Mouse (Mus musculus): ENCODE measurements around the gene Tpm3. TPM values are rescaled to one million over a fixed set of nuclear protein-coding genes. Genes with fewer than 3 reads are reported as not detected.

Gene Tpm3
- total RNA-seq (2021): 100 to 1,000 TPM; 164 to 185 TPM

- no peak for DNase-seq (ENCODE audit: extremely low spot score in 1 of 2, low spot score in 1 of 2)
Observed at GRCm38 (mm10) chr3:90072294-90072693, at the start of gene Tpm3. Gene Tpm3 (plus strand): TSS chr3:90072649.

- no peak for DNase-seq (ENCODE audit: extremely low spot score in 1 of 2, low spot score in 1 of 2)
Observed at GRCm38 (mm10) chr3:90034653-90035052, 37.8 kb upstream of the Tpm3 start.

- no peak for DNase-seq (ENCODE audit: extremely low spot score in 1 of 2, low spot score in 1 of 2)
Observed at GRCm38 (mm10) chr3:90036263-90036662, 36.2 kb upstream of the Tpm3 start.

- DNase-seq (ENCODE audit: extremely low spot score in 1 of 2, low spot score in 1 of 2): no peak
Observed at GRCm38 (mm10) chr3:90049691-90050090, 22.8 kb upstream of the Tpm3 start.

GRCm38 (mm10) chr3:90051441-90052350 lies 20.8 kb upstream of the Tpm3 start, which contains the start of gene 4933434E20Rik:
Gene 4933434E20Rik (plus strand): TSS chr3:90051636.
- peak; percentile 49 to 55 for DNase-seq (ENCODE audit: extremely low spot score in 1 of 2, low spot score in 1 of 2)

- peak; percentile 81 to 83 for DNase-seq (ENCODE audit: extremely low spot score in 1 of 2, low spot score in 1 of 2)
Observed at GRCm38 (mm10) chr3:90052351-90053241, 19.9 kb upstream of the Tpm3 start, which contains the start of gene Ubap2l. Gene Ubap2l (minus strand): TSS chr3:90052628.

GRCm38 (mm10) chr3:90061549-90061948 lies 10.9 kb upstream of the Tpm3 start:
- DNase-seq (ENCODE audit: extremely low spot score in 1 of 2, low spot score in 1 of 2): no peak

GRCm38 (mm10) chr3:90062539-90062938 lies 9.9 kb upstream of the Tpm3 start:
- DNase-seq (ENCODE audit: extremely low spot score in 1 of 2, low spot score in 1 of 2): no peak

- DNase-seq (ENCODE audit: extremely low spot score in 1 of 2, low spot score in 1 of 2): no peak
Observed at GRCm38 (mm10) chr3:90064383-90064782, 8.1 kb upstream of the Tpm3 start.

GRCm38 (mm10) chr3:90065553-90065952 lies 6.9 kb upstream of the Tpm3 start:
- peak in 1 of 2 experiments; percentile 54 for DNase-seq (ENCODE audit: extremely low spot score in 1 of 2, low spot score in 1 of 2)

GRCm38 (mm10) chr3:90067851-90068250 lies 4.6 kb upstream of the Tpm3 start:
- no peak for DNase-seq (ENCODE audit: extremely low spot score in 1 of 2, low spot score in 1 of 2)

GRCm38 (mm10) chr3:90069688-90070087 lies 2.8 kb upstream of the Tpm3 start:
- DNase-seq (ENCODE audit: extremely low spot score in 1 of 2, low spot score in 1 of 2): no peak

GRCm38 (mm10) chr3:90076921-90077716 lies 4.7 kb downstream of the Tpm3 start:
- DNase-seq (ENCODE audit: extremely low spot score in 1 of 2, low spot score in 1 of 2): peak; percentile 70 to 91

GRCm38 (mm10) chr3:90078224-90078623 lies 5.8 kb downstream of the Tpm3 start:
- no peak for DNase-seq (ENCODE audit: extremely low spot score in 1 of 2, low spot score in 1 of 2)

- peak; percentile 78 to 79 for DNase-seq (ENCODE audit: extremely low spot score in 1 of 2, low spot score in 1 of 2)
Observed at GRCm38 (mm10) chr3:90079133-90079762, 6.8 kb downstream of the Tpm3 start.

GRCm38 (mm10) chr3:90079763-90080497 lies 7.5 kb downstream of the Tpm3 start:
- DNase-seq (ENCODE audit: extremely low spot score in 1 of 2, low spot score in 1 of 2): peak; percentile 31 to 38

- no peak for DNase-seq (ENCODE audit: extremely low spot score in 1 of 2, low spot score in 1 of 2)
Observed at GRCm38 (mm10) chr3:90080498-90080863, 8.0 kb downstream of the Tpm3 start.

- no peak for DNase-seq (ENCODE audit: extremely low spot score in 1 of 2, low spot score in 1 of 2)
Observed at GRCm38 (mm10) chr3:90081365-90082240, 9.2 kb downstream of the Tpm3 start.
